Mouse (Mus musculus) frontal cortex, adult (tissue): ENCODE measurements around the gene Babam2.
"Not testable (repeated sequence)": the region's sequence is repeated elsewhere in the genome, so short reads cannot be mapped to it uniquely, and the experiment has no call there.

Source experiments
- ATAC-seq: cut with Nextera tagmentation; 2 replicates; pipeline ENCODE4 v1.9.2; 2017; ENCODE audit warnings: mild to moderate bottlenecking, moderate library complexity, mixed read lengths; ENCODE audit not compliant: low TSS enrichment

Babam2 gene

GRCm38 (mm10) chr5:31781624-31782023 lies 84.1 kb downstream of the Babam2 start:
- no peak for ATAC-seq

- ATAC-seq, result no peak
These were observed 89.7 kb downstream of the Babam2 start for GRCm38 (mm10) chr5:31787201-31787600.

- peak; percentile 80 for ATAC-seq
These were observed 90.1 kb downstream of the Babam2 start for GRCm38 (mm10) chr5:31787622-31788021.

- no peak for ATAC-seq
These were observed 94.9 kb downstream of the Babam2 start for GRCm38 (mm10) chr5:31792338-31792737.

- ATAC-seq, result no peak
These were observed 95.4 kb downstream of the Babam2 start for GRCm38 (mm10) chr5:31792863-31793262.

DNA sequence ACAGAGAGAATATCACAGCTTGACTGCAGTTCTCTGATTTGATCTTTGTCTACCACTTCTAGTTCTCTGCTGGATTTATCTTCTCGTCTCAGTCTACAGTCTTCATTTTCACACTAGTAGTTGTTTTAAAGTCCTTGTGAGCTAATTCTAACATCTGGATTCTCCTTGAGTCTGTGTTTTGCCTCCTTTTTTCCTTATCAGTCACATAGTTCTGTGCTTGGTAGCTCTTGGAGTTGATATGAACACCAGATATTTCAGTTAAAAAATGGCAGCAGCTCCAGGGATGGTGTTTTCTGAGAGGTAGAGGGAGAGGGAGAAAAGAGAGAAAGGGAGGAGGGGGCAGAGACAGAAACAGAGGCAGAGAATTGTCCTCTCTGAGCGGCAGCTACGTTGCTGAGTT lies 97.9 kb downstream of the Babam2 start:
- no peak for ATAC-seq

DNA sequence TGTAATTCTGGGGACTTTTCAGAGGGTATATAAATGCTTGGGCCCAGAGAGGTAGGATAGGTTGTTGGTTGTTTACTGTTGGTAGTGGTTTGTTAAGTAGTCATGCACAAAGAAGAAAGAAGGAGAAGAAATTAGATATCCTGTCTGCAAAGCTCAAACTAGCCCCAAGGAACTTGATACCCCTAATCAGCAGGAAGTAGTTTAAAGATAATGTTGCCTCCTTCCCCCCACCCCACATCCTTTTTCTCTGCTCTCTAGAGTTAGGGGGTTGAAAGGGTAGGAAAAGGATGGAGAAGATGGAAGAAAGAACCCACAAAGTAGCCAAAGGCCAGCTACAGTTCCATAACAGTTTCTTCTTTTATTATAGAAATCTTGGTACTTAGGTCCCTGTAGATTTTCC lies 99.5 kb downstream of the Babam2 start:
- no peak for ATAC-seq

DNA sequence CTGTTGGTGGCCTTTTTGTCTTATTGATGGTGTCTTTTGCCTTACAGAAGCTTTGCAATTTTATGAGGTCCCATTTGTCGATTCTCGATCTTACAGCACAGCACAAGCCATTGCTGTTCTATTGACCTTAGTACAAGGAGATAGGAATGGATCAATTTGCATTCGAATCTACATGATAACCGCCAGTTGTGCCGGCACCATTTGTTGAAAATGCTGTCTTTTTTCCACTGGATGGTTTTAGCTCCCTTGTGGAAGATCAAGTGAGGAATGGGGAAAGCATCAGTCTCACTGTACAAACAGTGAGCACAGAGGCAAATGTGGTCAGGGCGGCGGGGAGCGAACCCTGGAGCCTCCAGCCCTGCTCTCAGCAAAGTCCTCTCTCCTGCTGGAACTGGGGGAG lies 106.7 kb downstream of the Babam2 start:
- ATAC-seq, result not testable (repeated sequence)

GRCm38 (mm10) chr5:31804751-31805150 lies 107.3 kb downstream of the Babam2 start:
- no peak for ATAC-seq

- ATAC-seq, result no peak
These were observed 109.8 kb downstream of the Babam2 start for GRCm38 (mm10) chr5:31807312-31807711.

DNA sequence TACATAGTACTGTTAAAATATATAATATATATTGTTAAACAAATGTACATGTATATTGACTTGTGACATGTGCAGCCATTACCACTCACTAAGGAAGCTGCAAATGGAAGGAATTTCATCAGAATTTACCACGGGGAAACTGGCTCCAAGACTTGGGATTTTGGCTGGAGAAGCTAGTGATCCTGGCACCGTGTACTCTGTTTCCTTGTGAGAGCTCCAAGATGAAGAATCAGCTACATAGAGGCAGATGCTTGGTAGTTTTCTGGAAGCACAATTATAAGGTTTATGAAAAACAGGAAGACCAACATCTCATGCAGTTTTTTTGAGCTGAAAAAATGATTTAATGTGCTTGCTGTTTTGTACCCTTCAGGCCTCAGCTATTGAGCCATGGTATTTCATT lies 110.8 kb downstream of the Babam2 start:
- peak; percentile 83 for ATAC-seq

- no peak; the same call in 1 of the 2 replicates for ATAC-seq
These were observed 113.5 kb downstream of the Babam2 start for GRCm38 (mm10) chr5:31810796-31811662.

DNA sequence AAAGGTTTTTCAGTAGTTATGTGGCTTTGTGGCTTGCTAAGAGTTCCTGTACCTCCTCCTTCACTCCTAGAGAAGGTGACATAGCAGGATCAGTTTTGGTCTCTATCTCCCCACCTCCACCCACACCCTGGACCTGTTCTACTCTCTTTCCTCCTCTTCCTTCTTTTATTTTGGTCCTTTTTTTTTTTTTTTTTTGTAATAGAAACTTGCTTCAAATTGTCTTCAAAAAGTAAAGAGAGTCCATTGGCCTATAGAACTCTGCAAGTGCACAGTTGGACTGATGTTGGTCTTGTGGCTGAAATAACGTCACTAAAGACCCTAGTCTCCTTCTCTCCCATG lies 114.1 kb downstream of the Babam2 start:
- ATAC-seq, result no peak

DNA sequence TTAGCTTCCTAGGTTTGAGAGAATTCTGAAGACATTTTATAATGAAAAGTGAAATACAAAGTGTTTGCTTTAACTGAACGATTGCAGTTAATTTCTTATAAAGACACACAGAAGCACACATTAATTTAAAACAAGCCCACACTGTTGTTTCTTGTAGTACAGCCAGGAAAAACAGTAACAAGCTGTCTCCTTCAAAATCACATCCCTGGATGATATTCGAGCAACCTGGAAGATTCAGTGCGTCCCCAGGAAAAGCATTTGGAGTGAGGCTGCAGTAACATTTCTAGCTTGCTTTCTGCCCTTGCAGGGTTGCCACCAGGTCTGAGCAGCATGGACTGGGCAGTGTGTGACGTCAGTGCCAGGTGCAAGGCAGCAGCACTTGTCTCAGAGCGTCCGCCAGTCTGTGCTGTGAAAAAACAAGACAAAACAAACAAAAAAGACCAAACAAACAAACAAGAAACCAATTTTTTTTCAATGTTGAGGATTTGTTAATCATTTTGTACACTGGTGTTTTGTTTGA lies 115.7 kb downstream of the Babam2 start:
- no peak for ATAC-seq

- ATAC-seq, result no peak
These were observed 116.6 kb downstream of the Babam2 start for GRCm38 (mm10) chr5:31814068-31814467.

- ATAC-seq, result no peak
These were observed 117.6 kb downstream of the Babam2 start for GRCm38 (mm10) chr5:31815129-31815528.

- no peak for ATAC-seq
These were observed 118.6 kb downstream of the Babam2 start for GRCm38 (mm10) chr5:31816082-31816481.

DNA sequence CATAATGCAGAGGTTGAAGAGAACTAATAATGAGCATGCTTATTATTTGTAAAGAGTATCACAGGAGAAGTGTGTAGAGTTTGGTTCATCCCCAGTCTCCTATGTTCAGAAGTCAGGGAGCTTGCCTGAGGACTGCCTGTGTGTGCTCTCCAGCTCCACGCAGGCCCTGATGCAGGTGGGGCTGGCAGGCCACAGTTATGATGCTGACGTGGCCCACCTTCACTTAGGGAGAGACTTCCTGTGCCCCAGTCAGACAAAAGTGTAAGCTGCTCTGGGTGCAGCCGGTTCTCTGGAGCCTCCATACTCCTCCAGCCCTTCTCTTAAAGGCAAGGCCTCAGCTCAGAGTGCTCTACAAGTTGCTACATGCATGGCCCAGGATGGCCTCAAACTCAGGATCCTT lies 123.3 kb downstream of the Babam2 start:
- ATAC-seq, result no peak

GRCm38 (mm10) chr5:31821204-31821603 lies 123.7 kb downstream of the Babam2 start:
- ATAC-seq, result no peak

DNA sequence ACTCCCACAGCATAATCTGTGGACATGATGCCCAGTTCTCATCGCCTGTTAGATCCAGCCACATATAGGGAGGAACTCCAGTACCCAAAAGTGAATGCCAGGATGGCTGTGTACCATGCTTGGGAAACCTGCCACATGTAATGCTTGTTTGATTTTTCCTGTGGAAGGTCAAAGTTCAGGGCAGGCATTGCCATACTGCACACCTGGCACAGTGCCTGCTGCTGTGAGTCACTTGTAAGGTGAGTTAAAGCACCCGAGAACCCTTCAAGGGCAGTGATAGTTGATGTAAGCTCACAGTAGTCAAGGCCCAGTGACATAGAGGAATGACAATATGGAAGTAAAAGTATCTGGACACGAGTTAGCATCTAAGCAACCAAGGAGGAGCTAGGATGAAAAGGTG lies 126.2 kb downstream of the Babam2 start:
- no peak for ATAC-seq

GRCm38 (mm10) chr5:31824126-31824525 lies 126.6 kb downstream of the Babam2 start:
- ATAC-seq, result peak; percentile 55

DNA sequence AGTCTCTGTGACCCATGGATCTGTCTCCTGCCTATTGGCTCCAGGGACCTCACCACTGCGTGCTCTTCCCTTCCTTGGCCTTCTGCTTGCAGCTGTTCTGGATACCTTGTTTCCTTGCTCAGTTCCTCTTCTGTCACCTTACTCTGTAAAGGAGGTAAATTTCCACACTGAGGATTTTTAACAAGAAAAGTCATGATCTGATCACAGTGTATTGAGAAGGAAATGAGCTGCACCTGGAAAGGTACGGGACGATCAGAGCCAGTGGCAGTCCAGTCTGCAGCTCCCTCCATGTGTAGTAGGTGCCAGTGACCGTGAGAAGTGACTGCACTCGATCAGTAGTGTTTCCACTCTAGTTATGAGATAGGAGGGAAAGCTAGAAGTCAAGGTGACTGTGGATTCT lies 129.8 kb downstream of the Babam2 start:
- no peak for ATAC-seq

- ATAC-seq, result no peak
These were observed 130.4 kb downstream of the Babam2 start for GRCm38 (mm10) chr5:31827896-31828295.

DNA sequence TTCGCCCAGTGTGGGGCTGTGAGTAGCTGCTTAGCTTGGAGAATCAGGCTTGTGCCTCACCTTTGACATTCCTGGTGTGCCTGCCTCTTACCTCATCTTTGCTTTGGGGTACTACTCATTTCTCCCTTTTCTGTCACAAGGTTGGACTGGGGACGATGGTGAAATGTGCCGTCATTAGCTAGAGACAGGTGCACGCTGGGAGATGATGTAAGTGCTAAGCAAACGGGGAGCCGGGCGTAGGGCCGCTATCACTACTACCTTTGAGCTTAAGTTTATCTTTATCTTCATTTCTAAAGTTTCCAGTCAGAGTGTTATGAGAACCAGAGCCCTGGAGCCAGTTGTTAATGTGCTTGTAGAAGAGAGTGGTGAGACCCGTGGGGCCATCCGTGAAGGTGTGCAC lies 131.3 kb downstream of the Babam2 start:
- ATAC-seq, result no peak
